Mouse (Mus musculus) stomach, postnatal 0 days (tissue): ENCODE measurements around the gene Vps13d.
A peak's percentile ranks its signal among the peaks of the same experiment; 100 is the strongest.

Experiments
- CTCF ChIP-seq: IDR thresholded peaks from 2 replicates; pipeline ENCODE4 v1.5.1; 2016; ENCODE audit warnings: antibody characterized with exemption, low read depth, mild to moderate bottlenecking, moderate library complexity
- EP300 ChIP-seq: optimal IDR thresholded peaks from 2 replicates; pipeline ENCODE3; 2016; ENCODE audit warnings: antibody characterized with exemption

DNA sequence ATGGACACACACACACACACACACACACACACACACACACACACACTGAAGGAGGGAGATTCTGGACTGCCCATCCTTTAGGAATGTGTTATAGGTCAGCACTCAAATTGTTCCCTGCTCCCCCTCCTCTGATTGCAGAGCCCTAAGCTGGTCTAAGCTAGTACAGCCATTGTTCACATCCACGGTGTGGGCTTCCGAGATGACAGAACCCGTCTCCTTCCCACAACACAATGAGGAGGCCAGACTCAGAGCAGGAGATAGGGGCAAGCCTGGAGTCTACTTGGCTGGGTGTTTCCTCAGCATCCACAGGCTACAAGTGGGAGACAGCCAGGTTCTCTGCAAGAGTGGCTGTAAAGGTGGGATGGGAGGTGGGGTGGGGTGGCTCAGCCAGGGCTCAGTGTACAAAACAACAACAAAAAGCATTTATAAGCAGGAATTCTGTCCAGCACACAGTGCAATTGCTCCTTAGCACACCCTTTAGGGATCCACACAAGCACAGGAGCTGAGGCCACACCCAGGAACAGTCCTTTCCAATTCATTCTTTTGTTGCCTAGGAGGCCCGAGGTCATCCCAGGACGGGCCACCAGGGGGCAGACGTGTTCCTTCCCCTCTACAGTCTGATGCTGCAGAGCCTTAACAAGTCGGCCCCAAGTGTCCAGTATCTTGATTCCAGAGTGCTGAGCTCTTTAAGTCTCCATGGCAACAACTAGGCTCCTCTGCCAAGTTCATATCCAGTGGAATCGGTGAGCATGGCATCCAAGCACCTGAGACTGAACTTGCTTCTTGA lies 19.4 kb upstream of the Vps13d start:
- TF ChIP-seq CTCF (peak; percentile 96), EP300 (no peak)
